Mouse (Mus musculus) right cerebral cortex, postnatal 14 days (tissue): ENCODE data around the gene Haus7.
"Not testable (repeated sequence)": the region's sequence is repeated elsewhere in the genome, so short reads cannot be mapped to it uniquely, and the experiment has no call there.

Source experiments
- DNase-seq: peaks from one replicate; pipeline ENCODE4 v3.0.0; 2022

The Haus7 gene

GRCm38 (mm10) chrX:73465483-73466186 is 6.8 kb upstream of the Haus7 start:
- no peak for DNase-seq

DNA sequence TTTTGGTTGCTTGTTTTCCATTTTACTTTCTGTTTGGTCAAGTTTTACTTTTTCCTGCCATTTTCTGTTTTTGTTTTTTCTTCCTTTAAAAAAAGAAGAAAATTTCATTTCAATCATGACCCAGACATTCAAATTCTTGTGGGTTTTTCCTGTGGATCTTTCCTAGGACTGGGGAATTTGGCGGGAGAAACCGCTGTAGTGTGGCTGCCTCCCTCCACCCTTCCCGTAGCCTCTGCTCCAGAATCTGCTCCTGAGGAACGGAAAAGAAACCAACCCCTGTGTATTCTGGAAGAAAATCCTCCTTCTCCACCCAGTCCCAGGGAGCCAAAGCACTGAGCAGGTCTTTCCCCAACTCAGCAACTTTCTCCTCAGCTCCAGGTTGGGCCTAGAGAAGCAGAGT is 1.9 kb upstream of the Haus7 start:
- DNase-seq = no peak

DNA sequence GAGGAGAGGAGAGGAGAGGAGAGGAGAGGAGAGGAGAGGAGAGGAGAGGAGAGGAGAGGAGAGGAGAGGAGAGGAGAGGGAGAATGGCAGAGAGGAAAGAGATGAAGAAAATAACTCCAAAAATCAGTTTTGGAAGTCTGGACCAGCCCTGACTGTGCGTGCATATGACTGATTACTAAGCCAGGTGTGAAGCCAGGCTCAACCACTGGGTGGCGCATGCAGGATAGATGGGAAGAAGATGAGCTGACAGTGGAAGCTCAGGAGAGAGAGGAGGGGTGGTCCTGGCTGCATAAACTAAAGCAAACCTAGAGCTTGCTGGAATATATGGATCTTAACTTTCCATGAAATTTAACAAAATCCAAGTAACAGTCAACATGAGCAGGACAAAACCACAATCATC is 6.9 kb downstream of the Haus7 start:
- peak; percentile 69 for DNase-seq

DNA sequence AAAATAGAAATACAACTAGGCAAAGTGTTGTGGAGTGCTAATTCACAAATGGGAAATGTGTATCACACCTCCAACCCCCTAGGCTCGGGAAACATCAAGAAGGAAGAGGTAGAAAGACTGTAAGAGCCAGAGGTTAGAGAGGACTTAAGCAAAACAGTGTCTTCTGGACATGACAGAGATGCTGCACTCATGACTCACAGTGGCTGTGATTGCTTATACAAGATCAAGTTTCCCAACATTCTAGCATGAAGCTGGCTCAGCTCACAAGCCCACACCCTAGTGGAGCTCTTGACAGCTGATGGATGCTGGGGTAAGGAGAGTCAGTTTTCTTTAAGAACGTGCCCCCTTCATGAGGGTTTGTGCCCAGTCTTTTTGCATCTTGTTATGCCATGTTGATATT is 17.4 kb downstream of the Haus7 start:
- DNase-seq = no peak

GRCm38 (mm10) chrX:73435252-73435651 is 23.6 kb downstream of the Haus7 start, which contains the start of gene Trex2:
Gene Trex2, minus strand, starts transcription at chrX:73435344.
- DNase-seq = no peak

GRCm38 (mm10) chrX:73432850-73433249 is 26.0 kb downstream of the Haus7 start:
- DNase-seq = no peak

GRCm38 (mm10) chrX:73430036-73430435 is 28.8 kb downstream of the Haus7 start:
- no peak for DNase-seq

GRCm38 (mm10) chrX:73412767-73413166 is 46.1 kb downstream of the Haus7 start:
- no peak for DNase-seq

GRCm38 (mm10) chrX:73410880-73411517 is 47.8 kb downstream of the Haus7 start, which contains the start of gene Zfp92:
Gene Zfp92, plus strand, starts transcription at chrX:73411096.
- no peak for DNase-seq

GRCm38 (mm10) chrX:73401616-73402015 is 57.2 kb downstream of the Haus7 start:
- no peak for DNase-seq

DNA sequence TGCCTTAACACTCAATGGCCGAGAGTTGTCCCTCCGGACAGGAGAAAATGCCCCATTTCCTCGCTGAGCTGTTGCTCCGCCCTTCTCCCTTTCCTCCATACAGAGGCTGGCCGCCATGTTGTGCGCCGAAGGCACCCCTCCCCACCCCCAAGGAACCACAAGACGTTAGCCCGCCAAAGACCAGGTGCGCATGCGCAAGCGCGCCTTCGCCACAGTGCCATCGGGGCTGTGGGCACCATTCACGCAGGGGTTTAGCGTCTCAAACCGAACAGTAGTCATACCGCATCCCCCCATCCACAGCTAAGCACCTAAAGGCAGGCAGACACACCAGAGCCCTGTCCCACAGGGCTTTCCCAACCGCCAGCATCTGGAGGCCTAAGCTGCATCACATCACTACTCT is 57.9 kb downstream of the Haus7 start:
- DNase-seq = no peak

GRCm38 (mm10) chrX:73398636-73399035 is 60.2 kb downstream of the Haus7 start, which contains the start of gene Gm18336:
Gene Gm18336, minus strand, starts transcription at chrX:73398736.
- DNase-seq = not testable (repeated sequence)

DNA sequence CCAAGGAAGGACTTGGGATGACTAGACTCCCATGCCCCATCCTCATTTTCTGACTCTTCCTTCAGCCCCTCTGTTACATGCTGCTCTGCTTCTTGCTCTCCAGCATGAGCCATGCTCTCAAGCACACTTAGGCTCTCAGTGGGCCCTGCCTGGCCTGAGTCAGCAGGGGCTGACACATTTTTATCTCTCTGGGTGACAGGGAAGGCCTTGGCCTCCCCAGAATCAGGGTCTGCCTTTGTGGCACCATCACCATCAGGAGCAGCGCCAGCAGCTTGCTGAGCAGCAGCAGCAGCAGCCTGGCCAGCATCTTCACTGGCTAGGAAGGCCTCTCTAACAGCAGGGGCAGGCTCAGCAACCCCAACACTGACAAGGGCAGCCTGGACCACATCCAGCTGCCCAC is 62.4 kb downstream of the Haus7 start:
- DNase-seq = no peak

DNA sequence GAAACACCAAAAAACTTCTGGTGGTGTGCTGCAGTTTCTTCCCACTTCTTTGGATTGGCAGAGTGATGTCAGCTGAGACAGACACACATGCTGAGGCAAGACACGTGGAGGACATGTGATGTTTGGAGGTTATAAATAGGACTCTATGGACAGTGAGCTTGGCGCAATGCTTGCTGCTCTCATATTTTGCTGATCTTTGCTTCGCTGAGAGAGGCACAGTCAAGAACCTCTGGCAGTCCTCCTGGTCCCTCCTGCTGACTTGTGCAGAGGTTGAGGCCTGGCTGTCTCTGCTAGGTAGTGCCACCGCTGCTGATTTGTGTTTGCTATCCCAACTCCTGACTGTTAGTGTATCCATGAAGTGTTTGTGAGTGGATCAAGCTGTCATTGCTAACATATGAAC is 67.4 kb downstream of the Haus7 start:
- no peak for DNase-seq
